Mouse (Mus musculus) limb, embryonic 14.5 days (tissue): Measurements from ENCODE around the gene Rapgef4. TPM values are rescaled to one million over a fixed set of nuclear protein-coding genes. Genes with fewer than 3 reads are reported as not detected.

ENCODE experiments used
- ATAC-seq: fragments of 200-750 bp; cut with Nextera tagmentation; 2 replicates; pipeline ENCODE4 v1.8.0; 2017; ENCODE audit warnings: low read depth, moderate number of reproducible peaks, moderate TSS enrichment; ENCODE audit not compliant: low FRiP score
- DNase-seq: peaks from one replicate; pipeline ENCODE4 v3.0.0-alpha.2; 2015; ENCODE audit warnings: low spot score
- H3K27ac ChIP-seq: fragments of 300-500 bp; sonication (generic); replicated peaks from 2 replicates; pipeline ENCODE4 v1.5.1; 2014; ENCODE audit warnings: low read depth, mild to moderate bottlenecking, low read length, moderate library complexity, mixed read lengths
- H3K27me3 ChIP-seq: fragments of 300-500 bp; sonication (generic); 2 replicates; pipeline ENCODE4 v1.6.1; 2014; ENCODE audit warnings: low read length, mixed read lengths; ENCODE audit not compliant: control insufficient read depth, insufficient read depth
- H3K36me3 ChIP-seq: fragments of 300-500 bp; sonication (generic); 2 replicates; pipeline ENCODE4 v1.6.1; 2014; ENCODE audit warnings: mild to moderate bottlenecking, low read length, moderate library complexity, mixed read lengths; ENCODE audit not compliant: control insufficient read depth, insufficient read depth
- H3K4me1 ChIP-seq: fragments of 300-500 bp; sonication (generic); 2 replicates; pipeline ENCODE4 v1.6.1; 2014; ENCODE audit warnings: antibody characterized with exemption, low read length, mixed read lengths; ENCODE audit not compliant: control insufficient read depth, insufficient read depth
- H3K4me2 ChIP-seq: fragments of 300-500 bp; sonication (generic); replicated peaks from 2 replicates; pipeline ENCODE4 v1.6.1; 2014; ENCODE audit warnings: low read depth, mild to moderate bottlenecking, low read length, moderate library complexity; ENCODE audit not compliant: severe bottlenecking
- H3K4me3 ChIP-seq: fragments of 300-500 bp; sonication (generic); replicated peaks from 2 replicates; pipeline ENCODE4 v1.5.1; 2014; ENCODE audit warnings: low read length
- H3K9ac ChIP-seq: fragments of 300-500 bp; sonication (generic); 2 replicates; pipeline ENCODE4 v1.6.1; 2014; ENCODE audit warnings: mild to moderate bottlenecking, low read depth, low read length, moderate library complexity; ENCODE audit not compliant: severe bottlenecking
- H3K9me3 ChIP-seq: fragments of 300-500 bp; sonication (generic); 2 replicates; pipeline ENCODE4 v1.6.1; 2016; ENCODE audit warnings: low read length; ENCODE audit not compliant: control insufficient read depth
- POLR2A ChIP-seq: fragments of 200-500 bp; IDR thresholded peaks from 2 replicates; pipeline ENCODE4 v1.8.0; 2012; ENCODE audit warnings: inconsistent platforms, mild to moderate bottlenecking, moderate library complexity, borderline replicate concordance; ENCODE audit not compliant: insufficient read depth, insufficient read length; ENCODE audit errors: extremely low read depth
- WGBS: fragments of 180-500 bp; shearing (Covaris S2); extraction: QIAGEN DNeasy Blood & Tissue Kit; methylation state at CpG from one replicate; pipeline ENCODE4 v1.1.7; 2014; 5-methylcytosine and 5-hydroxymethylcytosine counted together
- polyA plus RNA-seq, 2 experiments: library from polyadenylated mRNA; depleted of rRNA in 1 of 2; stranded (reverse) in 1 of 2; unstranded in 1 of 2; fragments of >200 nt; fragmentation: Nextera tagmentation in 1 of 2; extraction: Ambion mirVana in 1 of 2; gene quantifications; 2 replicates each; pipeline versions ENCODE4 v1.2.1 to v1.2.3; 2012 to 2014

Gene Rapgef4
- polyA plus RNA-seq, 2 experiments = 2.2 to 2.3 TPM

DNA sequence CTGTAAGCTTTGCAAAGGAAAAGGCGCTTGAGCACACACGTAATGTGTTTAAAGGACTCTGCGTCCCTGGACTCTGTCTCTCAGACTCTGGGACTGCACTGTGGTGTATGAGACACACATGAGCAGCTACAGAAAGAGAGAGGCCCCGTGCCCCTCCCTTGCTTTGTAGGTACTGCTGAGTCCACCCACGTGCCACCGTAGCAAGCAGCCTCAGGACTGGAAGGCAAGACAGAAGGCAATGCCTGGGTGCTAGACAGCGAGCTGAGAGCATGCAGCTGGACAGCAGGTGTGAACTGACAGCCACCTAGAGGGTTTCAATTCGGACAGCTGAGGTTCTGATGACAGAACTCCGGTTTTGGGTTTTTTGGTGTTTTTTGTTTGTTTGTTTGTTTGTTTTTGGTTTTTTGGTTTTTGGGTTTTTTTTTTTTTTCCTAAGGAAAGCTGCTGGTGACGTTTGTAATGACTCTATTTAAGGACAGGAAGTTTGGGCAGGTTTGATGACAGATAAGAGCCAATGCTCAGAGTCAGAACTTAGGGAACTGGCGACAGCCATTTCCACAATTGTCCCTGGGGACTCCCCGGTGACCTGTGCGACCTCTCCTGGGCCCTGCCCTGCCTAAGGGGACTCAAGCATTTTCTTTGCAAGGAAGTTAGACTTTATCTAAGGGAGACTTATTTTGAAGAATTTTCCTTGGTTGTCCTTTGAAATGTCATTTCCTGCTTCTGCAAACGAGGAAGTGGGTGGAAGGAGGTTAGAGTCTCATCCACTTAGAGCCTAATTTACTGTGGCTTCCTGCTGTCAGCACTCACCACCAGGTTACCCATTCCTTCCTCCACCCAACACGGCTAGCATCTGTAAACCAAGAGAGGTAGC is 136.3 kb downstream of the Rapgef4 start:
- H3K27me3 ChIP-seq = no peaks in the 10 kb centered on the region
- H3K9ac ChIP-seq = no peak overlapping the region
- H3K27ac ChIP-seq = no peak overlapping the region
- no peaks in the 10 kb centered on the region for H3K4me1 ChIP-seq
- TF ChIP-seq POLR2A = no peak
- no peak for DNase-seq
- no peak for ATAC-seq
- no peaks in the 10 kb centered on the region for H3K9me3 ChIP-seq
- no peak overlapping the region for H3K4me2 ChIP-seq
- WGBS = 37% methylated on average over 15 of the region's 15 CpGs
- no peak overlapping the region for H3K4me3 ChIP-seq
- H3K36me3 ChIP-seq = no peaks in the 10 kb centered on the region

DNA sequence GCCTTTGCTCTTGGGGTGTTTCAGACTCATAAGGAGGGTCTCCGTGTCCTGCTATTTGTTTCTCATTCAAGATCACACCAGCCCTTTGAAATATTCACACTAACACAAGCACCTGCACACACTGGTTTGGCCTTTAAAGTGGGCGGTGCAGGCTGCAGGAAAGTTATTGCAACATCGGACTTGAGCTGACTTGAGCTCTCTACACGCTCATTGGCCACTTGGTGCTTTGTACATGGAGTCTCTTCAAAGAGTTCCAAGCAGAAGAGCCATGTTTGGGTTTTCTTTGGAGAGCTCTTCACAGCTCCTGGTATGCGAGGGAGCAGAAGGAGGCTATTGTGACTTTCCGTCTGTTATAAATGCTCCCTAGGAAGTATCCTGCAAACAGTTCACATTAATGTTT is 139.2 kb downstream of the Rapgef4 start:
- Histone ChIP-seq H3K36me3 (no peaks in the 10 kb centered on the region), H3K4me3 (no peak overlapping the region), H3K27me3 (no peaks in the 10 kb centered on the region), H3K4me2 (no peak overlapping the region), H3K27ac (no peak overlapping the region), H3K9ac (no peak overlapping the region), H3K4me1 (peaks cover 8% of the 10 kb centered on the region), H3K9me3 (no peaks in the 10 kb centered on the region)
- no peak for TF ChIP-seq POLR2A
- ATAC-seq = no peak
- no peak for DNase-seq
- 83% methylated on average over 6 of the region's 6 CpGs for WGBS

DNA sequence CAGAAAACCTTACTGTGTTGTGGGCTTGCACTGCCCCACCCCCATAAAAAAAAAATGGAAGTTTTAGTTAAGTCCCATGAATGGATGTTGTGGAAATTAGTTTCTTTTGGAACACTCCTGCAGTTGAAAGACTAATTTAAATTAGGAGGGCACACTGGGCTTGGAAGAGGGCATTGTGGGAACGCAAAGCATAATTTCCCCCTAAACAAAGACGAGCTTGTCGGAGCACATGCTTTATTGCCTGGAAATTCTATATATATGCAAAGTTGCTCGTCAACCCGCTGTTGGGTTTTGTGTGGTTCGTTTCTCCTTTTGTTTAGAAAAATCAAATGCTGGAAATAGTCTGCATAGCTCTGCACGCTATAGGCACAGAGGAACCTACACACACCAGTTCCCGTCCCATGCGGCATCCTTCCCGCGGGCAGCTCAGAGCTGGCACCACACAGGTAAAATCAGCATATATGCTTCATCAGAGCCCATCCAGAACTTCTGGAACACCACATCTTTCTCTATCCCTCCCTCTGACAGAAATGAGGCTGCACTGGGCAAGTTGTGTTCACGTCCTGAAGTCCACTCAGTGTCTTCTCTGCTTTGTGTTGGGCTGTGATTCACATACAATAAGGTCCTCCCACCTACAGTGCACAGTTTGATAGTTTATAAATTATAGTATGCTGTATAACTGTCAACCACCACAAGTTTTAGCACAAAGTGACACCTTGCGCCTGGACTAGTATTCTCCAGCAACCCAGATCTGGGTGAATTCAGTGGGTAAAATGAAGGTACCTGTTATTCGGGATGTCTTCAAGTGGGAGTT is 141.6 kb downstream of the Rapgef4 start:
- DNase-seq = no peak
- ATAC-seq = no peak
- Histone ChIP-seq H3K27me3 (no peaks in the 10 kb centered on the region), H3K27ac (no peak overlapping the region), H3K4me1 (peaks cover 8% of the 10 kb centered on the region), H3K4me2 (no peak overlapping the region), H3K9ac (no peak overlapping the region), H3K36me3 (no peaks in the 10 kb centered on the region), H3K4me3 (no peak overlapping the region), H3K9me3 (no peaks in the 10 kb centered on the region)
- TF ChIP-seq POLR2A = no peak
- 75% methylated on average over 14 of the region's 14 CpGs for WGBS

DNA sequence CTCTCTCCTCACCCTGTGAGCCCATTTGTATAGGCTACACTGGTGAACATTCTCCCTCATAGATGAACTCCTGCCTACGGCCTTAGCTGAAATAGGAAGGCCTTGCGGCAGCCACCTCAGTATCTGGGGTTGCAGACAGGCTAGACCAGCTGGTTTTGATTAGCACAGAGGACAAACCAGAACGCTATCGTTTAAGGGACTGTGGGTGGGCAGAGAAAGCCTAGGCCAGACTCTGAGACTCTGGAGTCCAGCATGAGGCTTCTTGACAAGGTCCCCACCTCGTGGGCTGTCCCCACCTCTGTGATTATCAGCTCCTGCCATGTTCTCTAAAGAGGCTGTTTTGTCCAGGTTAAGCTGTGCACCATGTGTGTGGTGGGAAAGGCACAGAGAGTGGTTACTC is 142.8 kb downstream of the Rapgef4 start:
- Histone ChIP-seq H3K4me2 (no peak overlapping the region), H3K27me3 (no peaks in the 10 kb centered on the region), H3K27ac (no peak overlapping the region), H3K9me3 (no peaks in the 10 kb centered on the region), H3K4me3 (no peak overlapping the region), H3K9ac (no peak overlapping the region), H3K4me1 (peaks cover 8% of the 10 kb centered on the region), H3K36me3 (no peaks in the 10 kb centered on the region)
- 19% methylated on average over 5 of the region's 5 CpGs for WGBS
- TF ChIP-seq POLR2A = no peak
- ATAC-seq (no peak), DNase-seq (no peak)

DNA sequence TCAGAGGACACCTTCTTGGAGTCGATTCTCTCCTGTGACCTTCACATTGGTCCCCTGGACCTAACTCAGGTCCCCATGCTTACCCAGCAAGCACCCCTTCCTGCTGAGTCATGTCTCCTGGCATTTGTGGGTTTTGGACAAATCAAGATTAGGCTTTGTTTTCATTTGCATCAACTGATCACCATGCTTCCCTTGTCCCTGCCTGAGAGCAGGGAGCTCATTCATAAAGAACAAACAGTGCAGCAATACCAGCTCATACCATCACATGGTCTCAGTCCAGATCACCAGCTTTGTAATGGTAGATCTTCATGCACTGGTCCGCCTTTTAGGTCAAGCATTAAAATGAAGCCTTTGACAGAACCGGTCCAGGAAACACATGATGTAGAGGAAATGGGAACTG is 144.7 kb downstream of the Rapgef4 start:
- Histone ChIP-seq H3K27ac (no peak overlapping the region), H3K4me3 (no peak overlapping the region), H3K9ac (no peak overlapping the region), H3K9me3 (no peaks in the 10 kb centered on the region), H3K4me1 (peaks cover 8% of the 10 kb centered on the region), H3K36me3 (no peaks in the 10 kb centered on the region), H3K27me3 (no peaks in the 10 kb centered on the region), H3K4me2 (no peak overlapping the region)
- no peak for TF ChIP-seq POLR2A
- DNase-seq = no peak
- 76% methylated on average over 3 of the region's 3 CpGs for WGBS
- ATAC-seq = no peak
